Mouse (Mus musculus): ENCODE measurements at regions not wholly inside any gene's neighbourhood (a gene's known extent, or its start where the extent isn't known, plus 50 kb on each side); places are given as distances from the start of the nearest gene placed in this dataset. TPM values are rescaled to one million over a fixed set of nuclear protein-coding genes. Genes with fewer than 3 reads are reported as not detected.

- DNase-seq (ENCODE audit: low spot score) = no peak
These were observed 661.9 kb downstream of the Utrn start for GRCm38 (mm10) chr10:12207301-12207700.

DNA sequence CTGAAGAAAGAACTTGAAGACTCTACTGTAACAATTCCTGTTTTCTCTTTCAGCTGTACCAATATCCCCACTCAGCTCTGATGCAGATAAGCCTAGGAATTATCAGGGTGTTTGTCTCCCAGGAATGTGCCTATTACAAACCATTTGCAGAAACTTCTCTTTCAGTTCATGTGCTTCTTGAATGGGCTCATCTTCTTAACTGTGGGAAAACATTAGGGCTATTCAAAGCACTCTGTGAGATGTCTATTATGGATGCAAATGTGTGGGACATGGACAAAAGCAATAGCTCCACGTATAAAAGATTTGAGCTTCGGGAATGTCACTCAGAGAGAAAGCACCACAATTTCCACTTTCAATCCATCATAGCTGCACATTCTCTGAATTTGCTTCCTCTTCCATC, 659.0 kb downstream of the Utrn start:
- no peak for DNase-seq (ENCODE audit: low spot score)

DNA sequence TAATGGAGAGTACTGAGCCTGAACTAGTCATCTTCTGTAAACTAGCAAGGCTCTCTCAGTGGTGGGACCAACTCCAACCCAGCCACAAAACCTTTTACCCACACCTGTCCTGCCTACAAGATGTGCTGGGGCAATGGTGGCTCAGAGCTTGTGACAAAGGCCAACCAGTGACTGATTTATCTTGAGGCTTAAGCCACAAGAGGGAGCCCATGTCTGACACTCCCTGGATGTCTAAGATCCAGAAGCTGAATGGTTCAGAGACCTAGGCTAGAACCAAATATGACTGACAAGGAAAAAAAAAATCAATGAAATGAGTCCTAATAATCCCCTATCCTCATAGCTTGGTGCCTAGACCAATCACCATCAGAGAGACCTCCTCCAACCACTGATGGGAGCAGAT, 650.3 kb downstream of the Utrn start:
- no peak for DNase-seq (ENCODE audit: low spot score)

DNA sequence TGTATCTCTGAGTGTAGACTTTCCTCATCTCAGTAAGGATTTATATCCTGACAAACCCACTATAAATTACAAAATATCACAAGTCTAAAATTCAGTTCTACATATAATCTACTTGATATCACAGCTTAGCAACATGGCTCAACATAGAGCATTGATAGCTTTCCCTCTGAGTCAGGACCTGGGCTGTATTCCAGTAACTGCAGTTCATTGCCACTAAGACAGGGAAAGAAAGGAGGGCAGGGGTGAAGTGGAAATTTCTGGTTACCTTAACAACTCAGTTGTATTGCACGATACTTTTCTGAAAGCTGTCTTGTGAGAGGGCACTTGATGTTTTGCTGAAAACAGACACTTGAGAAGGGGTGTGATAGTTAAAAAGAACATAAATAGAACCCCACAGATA, 635.0 kb downstream of the Utrn start:
- DNase-seq (ENCODE audit: low spot score) = no peak

- DNase-seq (ENCODE audit: low spot score) = no peak
These were observed 620.3 kb downstream of the Utrn start for GRCm38 (mm10) chr10:12248853-12249252.

DNA sequence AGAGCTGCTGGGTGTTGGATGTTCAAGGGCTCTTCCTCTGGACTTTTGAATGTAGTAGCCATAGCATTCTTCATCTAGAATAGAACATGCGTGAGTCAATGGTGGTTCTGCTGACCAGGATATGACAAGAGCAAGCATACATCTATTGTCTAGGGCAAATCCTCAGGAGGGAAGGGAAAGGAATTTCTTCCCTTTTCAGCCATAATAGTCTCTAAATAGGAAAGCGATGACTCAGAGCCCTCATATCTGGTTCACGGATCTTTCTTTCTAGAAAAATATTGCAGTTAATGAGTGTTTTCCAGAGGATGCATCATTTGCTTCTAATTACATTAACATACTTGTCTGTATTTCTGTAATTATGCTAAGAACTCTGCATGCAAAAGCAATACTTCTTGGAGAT, 615.9 kb downstream of the Utrn start:
- DNase-seq (ENCODE audit: low spot score) = no peak

DNA sequence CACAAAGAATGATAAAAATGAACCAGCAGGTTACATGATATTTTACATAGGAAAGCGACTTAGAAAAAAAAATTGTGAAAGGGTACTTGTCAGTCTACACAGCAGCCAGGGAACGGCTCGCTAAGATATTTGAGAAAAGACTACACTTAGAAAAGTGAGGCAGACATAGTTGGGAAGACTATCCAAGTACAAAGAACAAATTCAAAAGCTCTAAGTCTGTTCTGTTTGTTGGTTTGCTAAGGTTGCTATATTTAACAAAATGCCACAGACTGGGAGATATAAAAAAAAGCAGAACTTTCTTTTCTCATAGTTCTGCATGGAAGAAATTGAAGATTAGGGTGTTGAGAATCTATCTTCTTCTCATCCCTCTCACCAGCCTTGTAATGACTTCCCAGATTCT, 583.5 kb downstream of the Utrn start:
- no peak for DNase-seq (ENCODE audit: low spot score)

- no peak for DNase-seq (ENCODE audit: low spot score)
These were observed 570.3 kb downstream of the Utrn start for GRCm38 (mm10) chr10:12298887-12299286.

DNA sequence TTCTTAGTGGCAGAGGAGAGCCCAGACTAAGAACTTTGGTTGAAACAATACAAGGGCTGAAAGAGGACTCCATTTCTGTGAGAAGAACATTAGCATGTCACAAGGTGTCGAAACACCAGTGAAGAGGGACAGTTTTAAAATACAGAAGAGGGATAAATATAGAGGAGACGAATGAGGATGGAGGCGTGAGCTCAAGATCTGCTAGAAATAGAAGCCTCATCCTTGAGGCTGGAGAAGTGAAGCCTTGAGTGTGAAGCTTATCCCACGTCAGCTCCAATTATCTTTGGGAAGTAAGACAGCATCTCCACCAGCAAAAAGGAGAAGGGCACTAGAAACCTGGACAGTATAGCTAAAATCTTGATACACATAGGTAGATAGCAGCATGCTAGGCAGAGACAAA, 566.8 kb downstream of the Utrn start:
- DNase-seq (ENCODE audit: low spot score) = no peak

- DNase-seq (ENCODE audit: low spot score) = no peak
These were observed 548.9 kb downstream of the Utrn start for GRCm38 (mm10) chr10:12320311-12320710.

Small RNAs in the stretch of these regions (microRNA-seq; reads per million reads assigned to microRNA genes)
- not detected for gene Gm22194
